Mouse (Mus musculus): ENCODE results near the gene Sorbs1.

Sorbs1 gene

DNA sequence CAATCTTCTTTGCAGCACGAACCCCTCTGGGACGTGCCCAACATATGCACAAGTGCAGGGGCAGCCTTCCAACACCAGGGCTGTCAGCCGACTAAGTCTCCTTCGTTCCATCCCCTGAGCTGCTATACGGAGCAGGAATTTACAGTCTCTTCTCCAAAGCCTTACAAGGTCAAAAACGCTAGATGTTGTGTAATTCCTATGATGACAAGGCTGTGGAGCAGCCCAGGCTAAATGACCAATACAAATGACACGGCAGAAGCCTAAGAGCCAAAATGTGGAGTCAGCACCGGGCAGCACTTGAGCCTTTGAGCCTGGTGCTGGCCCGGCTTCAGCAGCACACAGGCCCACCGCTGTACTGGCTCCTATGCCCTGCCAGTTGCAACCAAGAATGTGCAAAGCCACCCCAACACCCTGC, 35.4 kb downstream of the Sorbs1 start:
- DNase-seq (ENCODE audit: extremely low spot score, low spot score), result no peak

DNA sequence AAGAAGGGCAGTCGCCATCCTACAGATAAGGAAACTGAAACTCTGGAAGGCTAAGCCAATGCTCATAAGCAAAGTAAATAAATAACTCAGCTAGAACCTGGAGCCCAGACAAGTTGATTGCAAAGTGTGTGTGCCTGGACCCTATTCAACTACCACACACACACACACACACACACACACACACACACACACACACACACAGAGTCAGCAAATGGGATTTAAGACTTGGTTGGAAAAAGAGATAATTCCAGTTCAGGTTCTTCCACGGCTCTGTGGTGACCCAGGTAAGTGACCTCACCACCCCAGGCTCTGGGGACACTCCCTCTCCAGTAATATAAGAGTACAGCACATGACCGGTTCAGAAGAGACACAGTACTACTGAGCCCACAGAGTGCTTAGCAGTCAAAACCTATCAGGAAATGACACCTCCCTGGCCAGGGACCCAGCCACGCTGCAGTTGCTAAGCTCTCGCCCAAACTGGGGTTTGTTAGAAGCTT, 36.1 kb downstream of the Sorbs1 start:
- DNase-seq (ENCODE audit: extremely low spot score, low spot score), result no peak

DNA sequence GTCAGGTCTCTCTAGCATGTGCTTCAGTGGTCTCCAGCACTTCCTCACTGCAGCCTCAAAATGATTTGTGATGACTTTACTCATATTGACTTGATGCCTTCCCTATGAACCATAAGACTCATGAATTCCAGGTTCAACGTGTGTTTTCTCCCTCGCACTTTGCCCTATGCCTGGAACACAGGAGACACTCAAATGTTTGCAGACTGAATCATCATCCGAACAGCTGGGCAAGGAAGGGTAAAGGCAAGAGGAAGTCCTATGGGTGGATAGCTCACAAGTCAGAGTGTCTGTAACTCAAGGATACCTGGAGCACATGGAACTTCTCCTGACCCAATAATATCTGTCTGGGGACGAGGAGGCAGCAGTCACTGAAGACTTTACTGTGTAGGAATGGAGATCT, 37.1 kb downstream of the Sorbs1 start:
- no peak for DNase-seq (ENCODE audit: extremely low spot score, low spot score)

DNA sequence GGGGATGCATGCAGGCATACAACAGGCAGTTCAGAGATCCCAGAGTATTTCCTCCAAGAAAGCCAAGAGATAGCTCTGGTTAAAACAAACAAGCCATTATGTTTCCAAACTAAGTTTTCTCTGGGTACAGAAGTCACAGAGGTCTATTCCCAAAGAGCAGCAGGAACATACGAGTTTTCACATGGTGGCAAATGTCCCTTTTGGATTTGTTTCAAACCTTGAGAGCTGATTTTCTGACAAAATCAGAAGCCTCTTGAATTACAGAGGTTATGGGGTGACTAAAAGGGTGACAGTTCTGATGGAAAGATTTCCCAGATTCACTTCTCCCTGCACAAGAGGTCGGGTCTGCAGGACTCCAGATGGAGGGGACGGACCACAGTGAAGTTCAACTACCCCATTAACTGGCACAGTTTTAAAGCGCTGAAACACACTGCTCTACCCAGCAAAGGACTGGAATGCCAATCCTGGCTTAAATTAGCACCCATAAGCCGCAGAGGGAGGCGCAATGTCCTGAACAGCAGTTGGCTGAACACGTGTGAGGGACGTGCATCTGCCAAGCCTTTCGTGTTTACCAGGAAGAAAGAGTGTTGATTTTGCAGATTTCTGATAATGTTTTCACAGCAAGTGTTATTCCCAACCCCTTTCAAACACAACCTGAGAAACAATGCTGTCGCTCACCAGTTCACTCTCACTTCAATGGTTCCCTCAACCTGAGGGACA, 41.9 kb downstream of the Sorbs1 start:
- DNase-seq (ENCODE audit: extremely low spot score, low spot score), result no peak

DNA sequence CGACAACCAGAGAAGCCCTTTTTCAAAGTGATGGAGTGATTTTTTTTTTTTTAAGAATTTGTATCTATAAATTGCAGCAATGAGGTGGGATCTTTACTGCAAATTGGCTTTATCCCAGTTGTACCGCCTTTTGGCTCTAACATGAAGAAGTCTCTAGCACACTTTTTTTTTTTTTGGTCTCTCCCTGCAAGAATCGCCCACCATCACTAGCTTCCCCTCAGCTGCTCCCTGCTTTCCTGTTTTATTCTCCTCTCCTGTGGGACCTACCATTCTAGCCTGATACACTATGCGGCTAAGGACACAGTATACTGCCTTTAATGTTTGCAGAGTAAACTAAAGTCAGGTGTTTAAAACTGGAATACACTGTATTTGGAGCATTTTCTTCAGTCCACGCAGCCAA, 43.8 kb downstream of the Sorbs1 start:
- DNase-seq (ENCODE audit: extremely low spot score, low spot score), result no peak

DNA sequence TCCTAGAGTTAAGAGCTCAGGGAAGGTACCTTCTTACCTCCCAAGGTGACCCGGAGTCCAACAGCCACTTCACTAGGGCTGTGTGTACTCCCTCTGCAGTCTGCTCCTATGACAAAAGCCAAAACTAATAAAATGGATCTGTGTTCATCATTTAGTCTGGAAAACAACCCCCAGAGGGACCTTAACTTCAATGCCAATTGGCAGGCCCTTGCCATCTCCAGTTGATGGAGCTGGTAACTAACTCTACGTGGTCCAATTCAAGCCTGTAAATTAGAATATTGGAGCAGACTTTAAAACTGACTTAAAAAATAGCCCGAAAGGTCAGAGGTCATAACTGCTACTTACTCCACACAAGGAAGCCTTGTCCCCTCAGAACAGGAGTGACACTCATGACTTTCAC, 45.3 kb downstream of the Sorbs1 start:
- DNase-seq (ENCODE audit: extremely low spot score, low spot score), result no peak

DNA sequence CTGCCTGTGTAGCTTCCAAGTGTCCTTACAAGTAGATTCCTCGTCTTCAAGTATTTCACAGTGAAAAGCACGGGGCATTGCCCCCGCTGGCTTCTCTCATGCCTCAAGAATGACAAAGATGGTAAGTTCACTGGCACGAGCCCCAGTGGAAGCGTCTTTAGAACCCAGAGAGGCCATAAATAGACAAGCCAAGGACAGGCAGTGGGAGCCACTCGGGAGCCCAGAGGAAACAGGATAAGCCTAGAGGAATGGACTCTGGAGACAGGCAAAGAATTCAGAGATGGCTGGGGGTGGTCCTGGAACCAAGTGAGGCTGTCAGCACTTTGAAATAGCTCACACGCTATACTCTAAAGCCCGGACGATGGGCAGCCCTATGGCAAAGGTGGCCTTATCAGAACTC, 45.8 kb downstream of the Sorbs1 start:
- DNase-seq (ENCODE audit: extremely low spot score, low spot score), result no peak

DNA sequence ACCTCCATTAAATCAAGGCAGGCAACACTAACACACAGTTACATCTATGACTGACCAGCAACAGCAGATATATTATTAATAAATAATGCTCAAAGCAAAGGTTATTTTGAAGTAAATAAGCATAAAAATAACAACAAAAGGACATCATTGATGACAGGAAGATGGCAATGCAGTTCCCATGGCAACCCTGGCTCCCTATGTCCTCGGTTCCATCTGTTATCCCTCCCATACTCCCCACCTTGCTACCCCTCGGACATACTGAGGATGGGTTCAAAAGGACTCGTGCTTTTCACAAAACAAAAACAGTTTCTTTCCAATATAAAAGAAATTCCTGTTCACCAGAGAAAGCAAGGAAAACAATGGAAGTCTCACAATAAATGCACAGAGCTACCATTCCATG, 48.2 kb downstream of the Sorbs1 start:
- no peak for DNase-seq (ENCODE audit: extremely low spot score, low spot score)

DNA sequence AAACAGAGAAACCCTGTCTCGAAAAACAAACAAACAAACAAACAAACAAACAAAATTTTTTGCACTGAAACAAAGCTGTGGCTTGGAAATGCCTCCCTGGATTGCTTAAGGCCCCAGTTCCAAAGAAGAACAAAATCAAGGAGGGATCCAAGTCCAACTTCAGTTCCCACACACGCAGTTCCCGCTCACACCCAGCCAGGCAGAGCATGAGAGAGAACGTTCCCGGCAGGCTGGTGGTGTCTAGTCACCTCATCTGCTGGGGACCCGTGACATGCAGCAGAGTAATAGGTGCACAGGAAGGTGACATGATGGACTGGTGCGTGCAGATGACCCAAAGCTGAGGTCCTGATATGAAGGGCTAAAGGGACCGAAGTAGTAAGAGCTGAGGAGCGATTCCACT, 49.2 kb downstream of the Sorbs1 start:
- no peak for DNase-seq (ENCODE audit: extremely low spot score, low spot score)

DNA sequence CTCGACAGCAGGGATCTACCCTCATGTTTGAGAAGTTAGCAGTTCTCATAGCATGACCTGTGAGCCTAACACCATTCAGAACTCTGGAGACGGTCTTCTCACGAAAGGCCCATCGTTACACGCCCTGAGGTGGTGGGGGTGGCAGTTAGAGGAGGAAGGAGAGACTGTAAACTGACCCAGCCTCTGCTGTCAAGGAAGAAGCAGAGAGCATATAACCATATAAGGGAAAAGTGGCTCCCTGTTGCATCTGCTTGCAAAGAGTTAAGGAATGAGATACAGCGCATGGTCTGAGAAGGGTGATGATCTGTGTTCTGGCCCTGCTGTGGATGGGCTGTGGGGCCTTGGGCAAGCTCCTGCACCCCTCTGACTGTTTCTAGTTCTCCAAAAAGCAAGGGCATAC, 50.7 kb downstream of the Sorbs1 start:
- DNase-seq (ENCODE audit: extremely low spot score, low spot score), result no peak

DNA sequence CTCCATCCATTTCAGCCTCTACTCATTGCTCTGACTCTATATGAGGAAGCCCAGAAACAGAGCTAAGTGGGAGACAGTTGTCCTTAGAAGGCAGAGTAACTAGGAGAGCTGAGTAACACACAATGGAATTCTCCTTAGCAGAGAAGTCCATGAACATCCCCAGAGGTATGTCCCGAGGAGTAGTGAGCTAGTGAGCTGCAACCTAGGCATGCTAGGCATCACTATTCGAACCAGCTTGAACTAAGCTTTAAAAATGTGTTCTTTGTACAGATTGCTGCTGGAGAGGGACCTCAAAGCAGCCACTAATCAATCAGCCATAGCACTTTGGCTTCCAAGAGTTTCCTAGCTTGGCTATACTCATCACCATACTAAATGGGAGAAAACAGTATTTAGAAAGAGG, 51.1 kb downstream of the Sorbs1 start:
- DNase-seq (ENCODE audit: extremely low spot score, low spot score), result no peak

DNA sequence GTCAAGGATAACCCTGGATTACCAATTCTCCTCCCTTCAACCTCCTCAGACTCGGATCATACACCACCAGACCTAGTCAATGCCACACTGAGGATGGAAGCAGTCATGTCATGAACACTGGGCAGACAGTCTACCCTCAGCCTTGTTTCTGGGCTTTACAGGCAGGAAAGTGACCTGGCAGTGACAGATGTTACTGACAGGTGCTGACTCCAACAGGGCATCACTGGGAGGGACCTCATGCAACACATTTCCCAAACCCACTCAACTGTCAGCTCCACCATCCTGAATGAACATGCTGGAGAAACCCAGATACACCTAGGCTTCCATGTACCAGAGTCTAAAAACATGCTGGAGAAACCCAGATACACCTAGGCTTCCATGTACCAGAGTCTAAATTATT, 51.9 kb downstream of the Sorbs1 start:
- DNase-seq (ENCODE audit: extremely low spot score, low spot score), result no peak

DNA sequence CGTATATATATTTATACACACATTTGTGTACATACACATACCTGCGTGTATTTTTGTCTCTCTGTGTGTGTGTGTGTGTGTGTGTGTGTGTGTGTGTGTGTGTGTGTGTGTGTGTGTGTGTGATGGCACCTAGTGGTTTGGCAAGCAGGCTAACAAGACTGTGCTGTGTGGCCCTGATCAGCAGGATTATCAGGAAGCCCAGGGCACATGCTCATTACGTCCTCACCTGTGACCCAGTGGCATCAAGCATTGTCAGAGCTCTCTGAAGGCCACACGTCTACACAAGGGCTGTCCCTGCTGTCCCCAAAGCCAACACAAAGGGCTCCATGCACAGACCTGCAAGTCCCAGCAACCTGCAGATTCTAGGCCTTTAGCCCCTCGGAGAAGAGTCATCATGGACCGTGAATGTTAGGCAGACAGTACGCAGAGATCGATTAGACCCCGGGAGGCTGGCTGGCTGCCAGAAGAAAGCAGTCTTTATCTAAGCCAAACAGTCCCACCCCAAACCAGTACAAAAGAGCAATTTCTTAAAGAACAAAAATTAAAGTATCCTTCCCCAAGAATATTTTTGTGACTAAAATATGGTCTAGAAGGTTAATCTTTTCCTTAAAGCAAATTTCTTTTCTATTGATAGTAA, 52.6 kb downstream of the Sorbs1 start:
- no peak for DNase-seq (ENCODE audit: extremely low spot score, low spot score)

DNA sequence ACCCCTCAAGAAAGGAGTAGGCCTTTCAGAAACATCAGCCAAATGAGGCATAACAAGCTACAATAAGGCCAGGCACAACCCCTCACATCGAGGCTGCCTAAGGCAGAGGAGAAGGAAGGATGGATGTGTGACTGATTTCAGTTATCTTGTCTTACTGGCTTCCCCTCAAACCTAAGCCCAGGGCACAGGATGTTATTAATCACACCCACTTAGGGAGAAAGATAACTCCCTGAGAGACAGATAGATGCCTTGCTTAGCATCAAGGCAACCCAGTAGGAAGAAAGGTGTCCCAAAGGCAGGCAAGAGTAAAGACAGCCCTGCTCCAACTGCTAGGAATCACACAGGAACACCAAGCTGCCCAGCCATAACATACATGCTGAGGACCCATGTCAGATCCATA, 54.2 kb downstream of the Sorbs1 start:
- no peak for DNase-seq (ENCODE audit: extremely low spot score, low spot score)

DNA sequence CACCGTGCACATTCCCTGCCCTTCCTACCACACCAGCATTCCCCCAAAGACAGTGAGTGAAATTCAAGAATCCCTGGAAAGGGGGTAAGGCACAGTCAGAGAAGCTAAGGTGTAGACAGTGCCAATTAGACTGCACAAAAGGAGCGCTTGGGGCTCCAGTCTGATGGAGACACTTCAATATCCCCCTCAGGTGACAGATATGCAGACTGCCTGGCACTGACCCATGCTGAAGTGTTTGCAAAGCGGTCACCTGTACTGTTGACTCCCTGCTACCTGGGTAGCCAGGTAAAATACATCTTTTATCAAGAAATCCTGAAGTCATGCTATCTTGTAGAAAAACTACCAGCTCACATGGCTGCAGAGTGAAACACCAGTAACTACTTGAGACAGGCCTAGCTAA, 54.8 kb downstream of the Sorbs1 start:
- no peak for DNase-seq (ENCODE audit: extremely low spot score, low spot score)

DNA sequence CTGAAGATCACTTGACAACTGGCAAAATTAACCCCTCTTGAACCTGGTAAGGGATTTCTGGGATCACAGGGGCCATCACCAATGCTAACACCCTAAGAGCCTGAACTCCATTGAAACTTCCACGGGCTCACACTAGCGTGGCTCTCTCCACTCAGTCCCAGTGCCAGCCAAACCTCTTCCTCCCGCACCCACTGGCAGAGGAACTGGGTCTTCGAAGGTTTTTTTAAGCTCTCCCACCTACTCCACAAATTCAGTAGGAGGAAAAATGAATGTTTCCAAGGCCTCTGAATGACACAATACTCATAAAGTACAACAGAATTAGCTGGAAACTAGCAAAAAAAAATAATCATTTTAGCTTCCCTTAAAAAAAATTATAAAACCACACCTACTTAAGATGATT, 58.3 kb downstream of the Sorbs1 start:
- no peak for DNase-seq (ENCODE audit: extremely low spot score, low spot score)

DNA sequence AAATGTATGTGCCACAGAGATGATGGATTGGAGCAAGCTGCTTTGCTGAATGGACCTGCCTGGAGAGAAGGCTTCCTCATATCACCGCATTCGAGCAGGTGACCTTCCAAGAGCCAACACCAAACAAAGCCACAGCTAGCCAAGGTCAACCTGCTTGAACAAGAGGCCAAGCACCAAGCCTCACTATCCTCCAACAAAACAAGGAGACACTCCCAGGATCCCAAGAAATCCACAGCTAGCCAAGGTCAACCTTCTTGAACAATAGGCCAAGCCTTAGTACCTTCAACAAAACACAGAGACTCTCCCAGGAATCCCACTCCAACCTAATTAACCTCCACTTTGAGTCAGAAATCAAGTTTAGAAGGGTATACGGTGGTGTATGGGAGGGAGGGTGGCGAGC, 59.5 kb downstream of the Sorbs1 start:
- no peak for DNase-seq (ENCODE audit: extremely low spot score, low spot score)

DNA sequence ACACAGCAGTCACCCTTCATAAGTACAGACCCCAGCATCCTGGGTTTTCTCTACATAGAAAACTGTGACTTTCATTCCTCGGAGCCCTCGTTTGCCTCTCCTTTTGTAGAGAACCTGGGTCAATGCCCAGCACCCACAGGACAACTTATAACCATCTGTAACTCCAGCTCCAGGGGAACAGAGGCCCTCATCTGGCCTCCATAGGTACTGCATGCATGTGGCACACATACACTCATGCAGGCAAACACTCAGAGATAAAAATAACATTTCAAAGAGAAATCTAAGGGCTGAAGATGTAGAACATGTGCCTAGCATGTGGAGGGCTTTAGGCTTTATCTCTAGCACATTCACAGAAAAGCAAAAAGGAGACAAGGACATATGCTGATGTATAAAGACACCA, 61.4 kb downstream of the Sorbs1 start:
- no peak for DNase-seq (ENCODE audit: extremely low spot score, low spot score)

DNA sequence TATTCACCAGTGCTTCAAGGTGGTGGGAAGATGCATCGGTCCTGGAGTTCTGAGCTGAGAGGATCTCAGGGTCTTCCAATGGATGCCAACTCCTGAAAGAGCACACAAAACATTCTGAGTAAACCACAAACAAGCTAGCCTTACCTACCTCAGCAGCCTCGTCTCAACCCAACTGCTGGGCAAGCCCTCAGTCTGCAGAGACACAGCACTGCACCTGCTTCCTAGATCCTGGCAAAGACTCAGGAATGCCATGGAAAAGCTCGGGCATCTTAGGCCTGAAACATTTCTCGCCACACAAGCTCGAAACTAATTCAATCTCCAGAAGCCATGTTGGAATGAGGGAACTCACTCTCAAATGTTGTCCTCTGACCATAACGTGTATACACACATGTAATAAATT, 62.3 kb downstream of the Sorbs1 start:
- DNase-seq (ENCODE audit: extremely low spot score, low spot score), result no peak

DNA sequence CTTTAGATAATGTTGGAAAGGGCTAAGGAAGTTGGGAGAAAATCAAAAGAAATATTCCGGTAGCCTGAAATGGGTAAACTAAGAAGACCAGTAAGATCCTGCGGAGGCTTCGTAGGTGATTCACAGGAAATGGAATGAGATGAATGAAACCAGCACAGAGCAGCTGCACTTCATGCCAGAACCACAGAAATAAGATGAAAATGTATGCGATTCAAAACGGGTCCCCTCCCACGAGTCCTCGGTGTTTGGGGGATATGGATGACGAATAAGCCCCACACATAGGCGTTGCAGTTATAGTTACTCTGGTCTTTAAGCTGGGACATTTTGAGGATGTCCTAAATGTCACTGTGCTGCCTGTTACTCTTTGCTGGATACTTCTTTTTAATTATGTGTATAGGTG, 67.1 kb downstream of the Sorbs1 start:
- no peak for DNase-seq (ENCODE audit: extremely low spot score, low spot score)

DNA sequence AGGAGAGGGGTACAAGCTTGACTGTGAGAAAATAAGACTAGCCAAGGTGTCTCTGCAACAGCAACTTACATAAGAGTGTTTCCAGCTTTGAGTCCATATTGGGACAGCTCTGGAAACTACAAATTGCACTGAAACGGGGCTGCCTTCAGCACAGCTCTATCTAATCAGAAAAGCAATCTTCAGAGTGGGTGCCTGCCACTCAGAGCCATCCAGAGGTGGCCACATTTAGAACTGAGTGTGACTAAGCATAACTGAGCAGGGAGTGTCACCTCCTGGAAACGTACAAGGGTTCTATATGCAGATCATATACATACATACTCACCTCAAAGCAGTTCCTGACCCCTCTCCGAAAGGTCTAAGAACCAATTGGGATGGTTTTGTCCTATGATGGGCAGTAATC, 71.2 kb downstream of the Sorbs1 start:
- no peak for DNase-seq (ENCODE audit: extremely low spot score, low spot score)

DNA sequence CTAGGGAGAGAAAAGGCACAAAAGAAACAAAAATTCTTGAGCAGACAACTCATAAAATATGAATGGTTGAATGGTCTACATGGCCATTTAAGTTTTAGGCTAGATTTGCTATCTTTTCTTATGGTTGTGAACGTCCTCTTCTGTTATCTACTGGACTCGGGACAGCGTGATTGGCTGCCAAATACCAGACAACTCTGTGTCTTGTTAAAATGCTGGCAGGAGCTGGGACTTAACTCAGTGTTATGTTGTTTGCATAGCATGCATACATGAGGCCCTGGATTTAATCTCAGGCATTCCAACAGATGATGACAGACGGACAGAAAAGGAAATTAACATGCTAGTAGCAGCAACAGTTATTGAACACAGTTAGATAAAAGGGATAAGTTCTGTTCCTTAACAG, 72.6 kb downstream of the Sorbs1 start:
- no peak for DNase-seq (ENCODE audit: extremely low spot score, low spot score)

DNA sequence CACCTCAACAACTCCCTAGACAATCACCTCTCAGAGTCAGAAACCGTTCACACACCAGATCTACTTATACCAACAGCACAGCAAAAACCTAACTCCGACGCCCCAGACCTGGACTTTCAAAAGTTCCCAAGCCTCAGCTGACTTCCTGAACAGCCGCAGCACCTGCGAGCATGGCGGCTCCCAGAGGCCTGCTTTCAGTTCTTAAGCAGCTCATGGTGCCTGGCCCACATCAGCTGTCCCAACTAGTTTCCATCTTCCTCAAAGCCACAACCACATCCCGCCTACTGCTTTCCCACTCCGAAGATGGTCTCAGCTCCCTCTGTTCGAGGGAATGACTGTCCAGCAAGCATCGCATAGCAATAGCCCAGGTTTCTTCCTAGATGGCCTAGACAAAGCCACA, 74.7 kb downstream of the Sorbs1 start:
- DNase-seq (ENCODE audit: extremely low spot score, low spot score), result no peak
